Mouse (Mus musculus) G1E (cell line): ENCODE data around the gene Hist1h2ab.

ENCODE experiments used
- CTCF ChIP-seq: IDR thresholded peaks from 2 replicates; pipeline ENCODE4 v1.5.1; 2012; ENCODE audit warnings: low read depth, low read length, inconsistent platforms, mixed read lengths
- GATA1 ChIP-seq: IDR thresholded peaks from 2 replicates; pipeline ENCODE4 v1.6.1; 2012; ENCODE audit warnings: borderline replicate concordance, low read length, inconsistent platforms, mixed read lengths
- GATA2 ChIP-seq: IDR thresholded peaks from 2 replicates; pipeline ENCODE4 v1.6.1; 2012; ENCODE audit warnings: low read depth, low read length, inconsistent platforms, borderline replicate concordance
- POLR2AphosphoS5 ChIP-seq: IDR thresholded peaks from 2 replicates; pipeline ENCODE4 v1.6.1; 2012; ENCODE audit warnings: low read depth, low read length, inconsistent platforms; ENCODE audit not compliant: insufficient replicate concordance
- TAL1 ChIP-seq: conservative IDR thresholded peaks from 2 replicates; pipeline ENCODE4 v1.6.1; 2012; ENCODE audit warnings: low read depth, low read length, inconsistent platforms, mixed read lengths

- no peak for TF ChIP-seq TAL1
- TF ChIP-seq CTCF, result no peak
- TF ChIP-seq GATA1, result no peak
- no peak for TF ChIP-seq POLR2AphosphoS5
- no peak for TF ChIP-seq GATA2
These were observed 45.1 kb upstream of the Hist1h2ab start for GRCm38 (mm10) chr13:23705751-23706356.
